Mouse (Mus musculus): Measurements from ENCODE around the gene Gm21833. TPM values are rescaled to one million over a fixed set of nuclear protein-coding genes. Genes with fewer than 3 reads are reported as not detected.

Gm21833 gene
- total and polyA plus RNA-seq, 3 experiments = not detected

GRCm38 (mm10) chr16:82864590-82864989, 36.4 kb downstream of the Gm21833 start:
- DNase-seq = no peak
- H3K27me3 ChIP-seq (ENCODE audit: control insufficient read depth, insufficient read depth, low read length) = no peaks in the 10 kb centered on the region
- no peak overlapping the region for H3K4me3 ChIP-seq
- no peaks in the 10 kb centered on the region for H3K4me1 ChIP-seq (ENCODE audit: control insufficient read depth, insufficient read depth, low read length)
- intact Hi-C loops (cut with DNase I) = no loop called here
- no peak overlapping the region for H3K9ac ChIP-seq (ENCODE audit: low read depth, low read length)
- no peak overlapping the region for H3K27ac ChIP-seq
- TF ChIP-seq EP300 (IDR thresholded peaks at IDR 0.05; ENCODE audit: insufficient read depth, low read depth, low read length) (no peak), POLR2A (IDR thresholded peaks at IDR 0.05; ENCODE audit: insufficient read depth, low read depth, low read length) (no peak), CTCF (IDR thresholded peaks at IDR 0.05) (no peak)
- WGBS = 84% methylated on average over 7 of the region's 7 CpGs
- H3K79me2 ChIP-seq (replicated peaks; ENCODE audit: control insufficient read depth, insufficient read depth, low read length) = no peaks in the 10 kb centered on the region
- no peaks in the 10 kb centered on the region for H3K36me3 ChIP-seq (ENCODE audit: control insufficient read depth, insufficient read depth, low read length)

Data from heart, adult 2 months (tissue).